Mouse (Mus musculus) midbrain, embryonic 13.5 days (tissue): ENCODE results near the gene Glb1l. TPM values are rescaled to one million over a fixed set of nuclear protein-coding genes. Genes with fewer than 3 reads are reported as not detected.

Source experiments
- ATAC-seq: fragments of 200-750 bp; cut with Nextera tagmentation; 2 replicates; pipeline ENCODE4 v1.8.0; 2017; ENCODE audit warnings: mild to moderate bottlenecking, moderate TSS enrichment, moderate library complexity
- H3K27ac ChIP-seq: fragments of 300-500 bp; sonication (generic); 2 replicates; pipeline ENCODE4 v1.5.1; 2015; ENCODE audit warnings: inconsistent platforms, mild to moderate bottlenecking, moderate library complexity
- H3K27me3 ChIP-seq: fragments of 300-500 bp; sonication (generic); 2 replicates; pipeline ENCODE4 v1.6.1; 2015; ENCODE audit warnings: mild to moderate bottlenecking, inconsistent platforms
- H3K36me3 ChIP-seq: fragments of 300-500 bp; sonication (generic); 2 replicates; pipeline ENCODE4 v1.6.1; 2015; ENCODE audit warnings: mild to moderate bottlenecking, inconsistent platforms
- H3K4me1 ChIP-seq: fragments of 300-500 bp; sonication (generic); replicated peaks from 2 replicates; pipeline ENCODE4 v1.6.1; 2015; ENCODE audit warnings: inconsistent platforms
- H3K4me2 ChIP-seq: fragments of 300-500 bp; sonication (generic); replicated peaks from 2 replicates; pipeline ENCODE4 v1.6.1; 2015; ENCODE audit warnings: moderate library complexity, mild to moderate bottlenecking, inconsistent platforms
- H3K4me3 ChIP-seq: fragments of 300-500 bp; sonication (generic); replicated peaks from 2 replicates; pipeline ENCODE4 v1.5.1; 2015; ENCODE audit warnings: mild to moderate bottlenecking, inconsistent platforms
- H3K9ac ChIP-seq: fragments of 300-500 bp; sonication (generic); replicated peaks from 2 replicates; pipeline ENCODE4 v1.6.1; 2015; ENCODE audit warnings: mild to moderate bottlenecking, inconsistent platforms
- H3K9me3 ChIP-seq: fragments of 300-500 bp; sonication (generic); 2 replicates; pipeline ENCODE4 v1.6.1; 2016; ENCODE audit warnings: mild to moderate bottlenecking, inconsistent platforms
- WGBS: fragments of 180-500 bp; shearing (Covaris S2); methylation state at CpG from one replicate; pipeline ENCODE4 v1.1.7; 2015; 5-methylcytosine and 5-hydroxymethylcytosine counted together
- polyA plus RNA-seq: library from polyadenylated mRNA; unstranded; fragments of >200 nt; fragmentation: Nextera tagmentation; extraction: Ambion mirVana; gene quantifications from 2 replicates; pipeline ENCODE4 v1.2.1, GENCODE M21; 2015

Gene Glb1l
- 24.3 and 24.9 TPM in 2 replicates for polyA plus RNA-seq

DNA sequence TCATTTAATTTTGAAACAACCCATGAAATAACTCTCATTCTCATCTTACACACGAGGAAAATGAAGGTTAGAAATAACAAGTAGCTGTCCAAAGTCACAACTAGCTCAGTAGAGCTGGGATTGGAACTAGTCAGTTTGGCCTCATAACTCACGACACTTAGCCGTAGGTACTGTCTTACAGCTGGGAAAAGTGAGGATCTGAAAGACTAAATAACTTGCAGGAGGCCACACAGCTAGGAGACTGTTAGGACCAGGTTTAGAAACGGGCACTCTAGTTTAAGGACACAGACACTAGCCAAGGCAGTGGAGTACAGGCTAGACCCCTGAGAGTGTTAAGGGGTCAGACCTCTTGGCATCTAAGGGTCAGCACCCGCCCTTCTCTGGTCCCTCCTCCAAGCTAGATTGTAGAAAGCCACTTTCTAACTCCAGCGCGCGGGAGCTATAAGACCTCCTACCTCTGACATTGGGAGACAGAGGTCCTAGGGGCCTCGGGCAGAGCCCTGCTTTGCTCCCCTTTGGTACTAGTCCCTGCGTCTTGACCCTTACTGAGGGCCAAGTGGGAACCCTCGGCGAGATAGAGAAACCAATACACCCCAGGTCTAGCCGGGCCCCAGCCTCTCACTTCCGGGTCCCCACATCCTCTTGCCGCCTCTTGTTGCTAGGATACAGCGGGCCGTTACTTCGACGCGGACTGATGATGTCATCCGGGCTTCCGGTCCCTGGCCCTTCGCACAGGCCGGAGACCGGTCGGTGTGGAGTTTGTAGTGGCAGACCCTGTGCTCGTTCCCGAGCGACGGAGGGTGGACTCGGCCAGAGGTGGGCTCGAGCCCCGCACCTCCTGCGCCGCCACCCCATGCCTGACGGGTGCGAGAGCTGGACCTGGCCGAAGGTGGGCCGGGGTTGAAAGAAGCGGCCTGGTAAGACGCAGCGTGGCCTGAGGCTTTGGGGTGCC, at the start of gene Glb1l, which contains the start of gene Stk16:
Glb1l (minus strand) TSS at position 678 of the 952 bp plus-strand sequence.
Stk16 (plus strand) TSS at position 703 of the 952 bp plus-strand sequence.
- 5% methylated on average over 42 of the region's 42 CpGs for WGBS
- H3K4me2 ChIP-seq, result peak within 1 kb of the TSS; percentile 99
- peaks cover 51% of the 10 kb centered on the region for H3K4me1 ChIP-seq
- peaks cover 3% of the 10 kb centered on the region; the same call in 1 of the 2 replicates for H3K27me3 ChIP-seq
- no peaks in the 10 kb centered on the region for H3K9me3 ChIP-seq
- no peak within 1 kb of the TSS for H3K27ac ChIP-seq
- H3K36me3 ChIP-seq, result peaks cover 36% of the 10 kb centered on the region
- peak within 1 kb of the TSS; percentile 95 for H3K9ac ChIP-seq
- peak; percentile 97 for ATAC-seq
- H3K4me3 ChIP-seq, result peak within 1 kb of the TSS; percentile 98

DNA sequence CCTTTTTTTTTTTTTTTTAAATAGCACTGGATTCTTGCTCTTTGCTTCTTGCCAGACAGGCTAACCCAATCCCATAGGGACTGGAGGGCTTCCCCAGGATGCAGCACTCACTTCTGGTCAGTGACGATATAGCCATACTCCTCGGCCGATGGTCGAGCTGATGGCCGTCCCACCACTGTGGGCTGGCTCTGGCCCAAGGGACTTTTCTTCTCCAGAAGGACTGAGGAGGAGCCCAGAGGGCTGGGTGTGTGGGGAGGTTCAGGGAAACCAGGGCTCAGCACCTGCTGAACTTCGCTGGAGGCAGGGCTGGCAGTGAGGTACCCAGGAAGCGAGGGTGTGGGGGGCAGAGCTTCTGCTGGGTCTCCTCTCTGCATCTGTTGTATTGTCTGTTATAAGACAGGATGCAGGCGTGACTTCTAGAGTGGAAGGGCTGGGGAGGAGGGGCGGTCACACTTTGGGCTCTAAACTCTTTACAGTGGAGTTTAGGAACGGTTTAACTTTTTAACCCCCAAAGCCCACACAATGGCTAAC, 45.0 kb upstream of the Glb1l start:
- Histone ChIP-seq H3K27me3 (peaks cover 24% of the 10 kb centered on the region), H3K27ac (no peak overlapping the region), H3K4me1 (peaks cover 16% of the 10 kb centered on the region), H3K9ac (no peak overlapping the region), H3K4me2 (no peak overlapping the region), H3K9me3 (no peaks in the 10 kb centered on the region), H3K4me3 (no peak overlapping the region), H3K36me3 (no peaks in the 10 kb centered on the region)
- ATAC-seq, result no peak
- 67% methylated on average over 10 of the region's 10 CpGs for WGBS

DNA sequence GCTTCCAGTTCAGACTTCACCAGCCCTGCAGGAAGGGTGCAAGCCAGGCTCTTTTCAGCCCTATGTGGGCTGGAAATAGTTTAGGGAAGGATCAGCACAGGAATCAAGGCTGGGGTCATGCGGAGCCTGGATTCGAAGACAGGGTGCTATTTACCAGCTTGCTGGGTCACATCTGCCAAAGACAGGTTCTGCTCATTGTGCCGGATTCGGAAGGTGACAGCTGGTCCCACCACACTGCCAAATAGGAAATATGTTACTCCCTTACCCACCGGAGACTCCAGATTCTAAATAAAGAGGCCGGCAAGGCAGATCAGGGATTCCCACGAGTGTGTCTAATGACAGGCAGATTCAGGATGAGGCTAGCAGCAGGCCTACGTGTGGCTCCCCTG, 44.0 kb upstream of the Glb1l start:
- ATAC-seq, result no peak
- H3K9ac ChIP-seq, result no peak overlapping the region
- peaks cover 16% of the 10 kb centered on the region for H3K27me3 ChIP-seq
- H3K4me3 ChIP-seq, result no peak overlapping the region
- H3K27ac ChIP-seq, result peak overlapping the region; percentile 11; the same call in 1 of the 2 replicates
- H3K9me3 ChIP-seq, result no peaks in the 10 kb centered on the region
- 63% methylated on average over 8 of the region's 8 CpGs for WGBS
- no peak overlapping the region for H3K4me2 ChIP-seq
- peaks cover 18% of the 10 kb centered on the region for H3K4me1 ChIP-seq
- no peaks in the 10 kb centered on the region for H3K36me3 ChIP-seq

DNA sequence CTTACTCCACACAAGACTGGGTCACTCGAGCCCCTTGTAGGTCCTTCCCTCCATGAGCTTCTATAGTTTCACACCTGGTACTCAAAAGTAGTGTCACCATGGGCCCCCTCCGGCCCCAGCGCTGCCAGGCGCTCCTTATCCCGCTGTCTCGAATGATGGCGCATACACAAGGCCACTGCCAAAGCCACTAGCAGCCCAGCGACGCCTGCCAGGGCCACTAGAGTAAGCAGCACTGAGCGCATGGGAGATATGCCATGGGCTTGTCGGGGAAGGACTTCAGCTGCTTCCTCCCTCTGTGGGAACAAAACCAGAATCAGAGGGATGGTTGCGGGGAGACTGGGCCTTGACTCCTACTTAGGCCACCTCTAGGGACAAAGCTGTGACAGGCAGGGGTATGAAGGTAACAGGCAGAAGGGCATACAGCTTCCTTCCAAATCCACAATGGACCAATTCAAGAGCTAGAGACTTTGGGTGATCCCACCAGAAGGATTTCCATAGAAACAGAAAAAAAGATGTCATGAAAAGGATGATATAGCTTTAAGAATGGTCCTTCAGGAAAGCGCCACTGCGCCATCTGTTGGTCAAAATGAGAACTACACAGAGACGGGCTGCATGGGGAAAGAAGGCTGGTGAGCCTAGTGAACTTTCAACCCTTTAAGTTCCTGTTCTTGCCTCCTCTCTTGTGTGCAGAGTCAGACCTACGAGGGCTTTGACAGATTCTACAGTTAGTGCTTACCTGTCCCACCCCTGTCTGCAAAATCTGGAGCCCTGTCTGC, 43.4 kb upstream of the Glb1l start:
- Histone ChIP-seq H3K4me1 (peaks cover 18% of the 10 kb centered on the region), H3K36me3 (no peaks in the 10 kb centered on the region), H3K27ac (peak overlapping the region; percentile 11; the same call in 1 of the 2 replicates), H3K9me3 (no peaks in the 10 kb centered on the region), H3K27me3 (peaks cover 16% of the 10 kb centered on the region), H3K4me2 (no peak overlapping the region), H3K9ac (no peak overlapping the region), H3K4me3 (no peak overlapping the region)
- WGBS, result 66% methylated on average over 16 of the region's 16 CpGs
- ATAC-seq, result no peak

DNA sequence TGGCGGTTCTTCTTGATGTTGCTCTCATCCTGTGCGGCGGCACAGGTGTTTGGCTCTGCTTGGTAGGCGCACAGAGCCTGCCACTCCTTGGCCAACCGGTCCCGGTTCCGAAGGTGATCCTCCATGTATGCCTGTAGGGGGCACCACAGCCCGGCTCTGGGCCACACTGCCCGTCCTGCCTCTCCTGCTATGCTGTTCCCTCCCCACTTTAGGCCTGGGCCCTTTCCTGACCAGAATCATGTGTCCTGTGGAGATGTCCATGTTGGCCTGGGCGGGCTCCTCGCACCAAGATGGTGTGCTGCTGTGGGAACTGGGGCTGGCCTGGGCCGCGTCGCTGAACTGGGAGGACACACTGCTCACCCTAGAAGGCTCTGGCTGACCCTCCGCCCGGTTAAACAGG, 42.4 kb upstream of the Glb1l start:
- Histone ChIP-seq H3K27me3 (peaks cover 13% of the 10 kb centered on the region), H3K27ac (no peak overlapping the region), H3K4me1 (peaks cover 20% of the 10 kb centered on the region), H3K9ac (no peak overlapping the region), H3K4me2 (no peak overlapping the region), H3K9me3 (no peaks in the 10 kb centered on the region), H3K36me3 (no peaks in the 10 kb centered on the region), H3K4me3 (no peak overlapping the region)
- no peak for ATAC-seq
- WGBS, result 75% methylated on average over 16 of the region's 16 CpGs

DNA sequence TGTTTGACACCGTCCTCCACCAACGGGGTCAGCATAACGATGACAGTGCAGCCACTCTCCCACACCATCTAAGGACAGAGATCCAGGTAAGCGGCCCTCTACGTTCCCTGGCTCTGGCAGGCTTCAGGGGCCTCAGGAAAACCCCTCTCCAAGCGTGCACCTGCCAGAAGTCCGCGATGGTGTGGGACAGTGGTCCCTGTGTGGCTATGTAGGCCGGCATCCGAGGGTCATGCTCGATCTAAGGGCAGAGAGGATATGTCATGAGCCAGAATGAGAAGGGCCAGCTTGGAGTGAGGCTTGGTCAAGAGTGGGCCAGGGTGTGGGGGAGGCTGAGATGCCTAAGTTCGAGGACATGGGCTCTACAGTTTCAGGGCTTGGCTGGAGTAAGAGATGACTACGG, 41.7 kb upstream of the Glb1l start:
- Histone ChIP-seq H3K4me1 (peaks cover 28% of the 10 kb centered on the region), H3K27ac (no peak overlapping the region), H3K9ac (no peak overlapping the region), H3K36me3 (no peaks in the 10 kb centered on the region), H3K4me3 (no peak overlapping the region), H3K4me2 (no peak overlapping the region), H3K9me3 (no peaks in the 10 kb centered on the region), H3K27me3 (peaks cover 10% of the 10 kb centered on the region)
- ATAC-seq, result peak; percentile 5; the same call in 1 of the 2 replicates
- WGBS, result 73% methylated on average over 13 of the region's 13 CpGs

DNA sequence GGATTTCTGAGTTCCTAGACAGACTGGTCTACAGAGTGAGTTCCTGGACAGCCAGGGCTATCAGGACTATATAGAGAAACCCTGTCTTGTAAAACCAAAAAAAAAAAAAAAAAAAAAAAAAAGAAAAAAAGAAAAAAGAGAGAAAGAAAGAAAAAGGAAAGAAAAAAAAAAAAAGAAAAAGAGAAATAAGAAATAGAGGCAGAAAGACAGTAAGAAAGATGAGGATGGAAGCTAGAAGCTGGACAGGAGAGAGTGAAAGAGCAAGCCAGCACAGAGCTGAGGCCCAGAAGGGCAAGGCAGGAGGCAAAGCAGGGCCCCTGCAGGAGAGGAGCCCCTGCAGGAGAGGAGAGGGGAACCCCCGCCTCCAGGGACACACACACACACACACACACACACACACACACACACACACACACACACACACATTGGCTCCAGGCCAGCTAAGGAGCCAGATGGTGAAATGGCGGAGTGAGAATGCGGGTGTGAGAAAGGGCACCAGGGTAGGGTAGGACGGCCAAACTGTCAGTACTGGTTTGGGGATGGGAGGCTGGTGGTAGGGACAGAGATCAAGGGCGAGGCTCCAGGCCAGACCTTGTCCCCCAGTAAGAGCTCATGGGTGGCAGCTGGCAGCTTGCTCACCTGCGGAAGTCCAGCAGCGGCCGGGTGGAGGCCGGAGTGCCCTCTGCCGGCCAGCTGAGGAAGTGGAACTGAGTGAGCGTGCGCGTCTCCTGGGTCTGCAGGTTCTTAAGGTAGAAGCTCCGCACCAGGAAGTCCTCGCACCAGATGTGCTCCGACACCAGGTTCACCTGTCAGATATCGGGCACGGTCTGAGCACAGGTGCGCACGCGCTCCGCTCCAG, 40.7 kb upstream of the Glb1l start:
- Histone ChIP-seq H3K9me3 (no peaks in the 10 kb centered on the region), H3K9ac (0 out of 2 replicates have a peak overlapping the region, but pooled peaks have one; percentile 14), H3K27ac (no peak overlapping the region), H3K4me3 (peak overlapping the region; percentile 18; the same call in 1 of the 2 replicates), H3K4me1 (peaks cover 33% of the 10 kb centered on the region), H3K27me3 (peaks cover 8% of the 10 kb centered on the region; the same call in 1 of the 2 replicates), H3K36me3 (no peaks in the 10 kb centered on the region), H3K4me2 (peak overlapping the region; percentile 51)
- peak; percentile 51 for ATAC-seq
- WGBS, result 4% methylated on average over 21 of the region's 22 CpGs

DNA sequence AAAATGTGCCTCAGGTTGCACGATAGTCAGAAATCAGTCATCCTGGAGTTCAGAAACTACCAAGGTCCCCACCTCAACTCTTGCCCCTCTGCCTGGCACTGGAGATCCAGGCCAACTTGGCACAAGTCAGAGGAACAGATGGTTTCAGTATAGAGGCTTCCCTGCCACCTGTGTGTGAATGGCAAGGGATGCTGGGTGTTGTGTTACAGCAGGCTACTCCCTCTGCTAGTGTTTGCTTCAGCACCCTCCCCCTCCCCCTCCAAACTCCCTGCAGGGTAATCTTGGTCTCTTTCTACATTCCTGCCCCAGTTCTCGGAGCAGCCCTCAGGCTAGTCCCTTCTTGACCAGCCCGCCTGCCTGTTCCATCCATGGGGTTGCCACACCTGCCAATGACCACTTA, 39.9 kb upstream of the Glb1l start:
- WGBS, result 59% methylated on average over 3 of the region's 3 CpGs
- no peak for ATAC-seq
- no peaks in the 10 kb centered on the region for H3K36me3 ChIP-seq
- peaks cover 33% of the 10 kb centered on the region for H3K4me1 ChIP-seq
- H3K27me3 ChIP-seq, result peaks cover 8% of the 10 kb centered on the region; the same call in 1 of the 2 replicates
- no peak overlapping the region for H3K9ac ChIP-seq
- no peaks in the 10 kb centered on the region for H3K9me3 ChIP-seq
- H3K27ac ChIP-seq, result no peak overlapping the region
- H3K4me3 ChIP-seq, result no peak overlapping the region
- H3K4me2 ChIP-seq, result no peak overlapping the region

DNA sequence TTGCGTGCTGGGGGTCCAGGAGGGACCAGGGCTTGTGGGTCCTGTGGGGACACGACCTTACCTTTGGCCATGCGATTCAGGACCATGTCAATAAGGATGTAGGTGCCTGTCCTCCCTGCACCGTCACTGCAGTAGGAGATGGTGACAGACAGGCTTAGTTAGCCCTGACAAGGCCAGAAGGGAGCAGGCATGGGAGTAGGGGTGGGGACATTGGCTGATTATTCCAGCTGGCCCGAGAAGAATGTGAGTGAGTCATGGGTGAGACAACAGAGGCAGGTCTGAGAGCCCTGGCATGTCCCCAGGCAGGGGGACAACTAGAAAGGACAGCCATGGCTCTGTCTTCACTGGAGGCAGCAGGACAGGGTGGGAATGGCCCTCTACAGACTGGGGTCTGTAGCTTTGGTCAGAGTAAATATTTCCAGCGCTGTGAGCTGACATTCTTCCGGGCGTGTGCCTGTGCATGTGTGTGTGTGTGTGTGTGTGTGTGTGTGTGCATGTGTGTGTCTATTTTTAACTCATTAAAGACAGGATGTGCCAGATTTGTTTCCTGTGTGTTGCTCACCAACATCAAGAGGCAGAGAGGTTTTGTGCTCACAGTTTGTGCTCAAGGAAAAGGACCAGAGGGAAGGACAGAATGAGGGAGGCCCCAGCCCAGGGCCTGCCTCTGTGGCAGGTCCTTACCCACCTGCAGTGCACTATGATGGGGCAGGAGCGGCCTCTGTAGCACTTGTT, 37.6 kb upstream of the Glb1l start:
- peaks cover 14% of the 10 kb centered on the region for H3K36me3 ChIP-seq
- no peaks in the 10 kb centered on the region for H3K9me3 ChIP-seq
- no peak overlapping the region for H3K27ac ChIP-seq
- peaks cover 7% of the 10 kb centered on the region; the same call in 1 of the 2 replicates for H3K27me3 ChIP-seq
- no peak for ATAC-seq
- 0 out of 2 replicates have a peak overlapping the region, but pooled peaks have one; percentile 48 for H3K9ac ChIP-seq
- no peak overlapping the region for H3K4me3 ChIP-seq
- H3K4me1 ChIP-seq, result peaks cover 26% of the 10 kb centered on the region
- 56% methylated on average over 9 of the region's 9 CpGs for WGBS
- no peak overlapping the region for H3K4me2 ChIP-seq

DNA sequence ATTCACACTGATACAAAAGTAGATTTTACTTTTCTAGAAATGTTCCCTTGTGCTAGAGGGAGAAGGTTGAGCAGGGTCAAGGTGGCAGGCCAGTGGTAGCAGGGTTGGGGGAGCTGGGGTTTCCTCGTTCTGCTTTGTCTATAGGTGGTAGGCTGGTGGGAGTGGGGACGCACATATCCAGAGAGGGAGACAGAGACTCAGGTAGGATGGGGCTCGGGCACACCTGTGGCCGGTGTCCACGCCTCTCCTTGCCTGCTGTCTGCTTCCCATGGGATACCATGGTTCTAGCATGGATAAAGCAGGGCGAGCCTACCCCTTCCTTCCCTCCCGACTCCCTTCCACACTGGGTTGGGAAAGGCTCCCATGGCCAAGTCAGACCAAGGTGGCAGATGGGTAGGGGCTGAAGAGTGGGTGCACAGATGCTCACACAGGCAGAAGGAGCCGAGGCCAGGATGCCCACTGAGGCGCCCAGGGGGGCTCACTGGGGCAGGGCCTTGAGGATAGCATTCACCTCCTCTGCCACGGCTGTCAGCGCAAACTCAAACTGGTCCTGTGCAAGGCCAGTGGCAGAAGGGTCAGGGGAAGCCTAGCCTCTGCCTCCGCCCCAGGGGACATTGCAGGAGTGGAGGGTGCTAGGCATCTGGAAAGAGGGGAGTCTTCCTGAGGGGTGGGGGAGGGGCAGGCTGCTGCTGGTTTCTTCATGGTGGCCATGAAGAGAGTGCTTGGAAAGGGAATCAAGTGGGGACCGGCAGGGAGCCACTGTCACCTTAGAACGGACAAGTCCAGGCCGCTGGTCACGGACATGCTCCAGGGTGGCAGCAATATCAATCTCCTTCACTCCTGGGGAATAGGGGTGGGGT, 36.7 kb upstream of the Glb1l start:
- Histone ChIP-seq H3K4me2 (no peak overlapping the region), H3K9me3 (no peaks in the 10 kb centered on the region), H3K36me3 (peaks cover 17% of the 10 kb centered on the region), H3K27me3 (no peaks in the 10 kb centered on the region), H3K4me3 (no peak overlapping the region), H3K4me1 (peaks cover 26% of the 10 kb centered on the region), H3K27ac (no peak overlapping the region), H3K9ac (0 out of 2 replicates have a peak overlapping the region, but pooled peaks have one; percentile 48)
- 85% methylated on average over 16 of the region's 16 CpGs for WGBS
- no peak for ATAC-seq
